Mouse (Mus musculus) frontal cortex, adult (tissue): Measurements from ENCODE around the gene Grem2.

Experiments
- ATAC-seq: cut with Nextera tagmentation; 2 replicates; pipeline ENCODE4 v1.9.2; 2017; ENCODE audit warnings: mild to moderate bottlenecking, moderate library complexity, mixed read lengths; ENCODE audit not compliant: low TSS enrichment

Grem2 gene

DNA sequence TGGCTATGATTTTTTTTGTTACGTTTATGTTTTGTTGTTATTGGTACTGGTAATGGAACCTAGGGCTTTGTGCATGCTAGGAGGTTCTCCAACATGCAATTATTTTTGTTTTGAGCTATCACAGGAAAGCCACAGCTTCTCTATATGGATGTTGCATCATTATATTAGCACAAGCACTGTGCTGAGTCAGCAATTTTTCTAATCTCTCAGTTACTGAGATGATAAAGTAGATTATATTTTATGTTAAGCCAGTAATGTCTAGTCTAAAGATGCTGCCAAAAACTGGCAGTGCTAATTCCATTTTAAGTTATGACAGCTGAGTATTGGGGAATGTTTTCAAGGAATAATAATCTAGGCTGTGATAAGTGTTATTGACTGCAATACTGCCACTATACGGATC, 133.0 kb downstream of the Grem2 start:
- ATAC-seq: no peak
